Mouse (Mus musculus): ENCODE results near the gene Trappc2.

DNA sequence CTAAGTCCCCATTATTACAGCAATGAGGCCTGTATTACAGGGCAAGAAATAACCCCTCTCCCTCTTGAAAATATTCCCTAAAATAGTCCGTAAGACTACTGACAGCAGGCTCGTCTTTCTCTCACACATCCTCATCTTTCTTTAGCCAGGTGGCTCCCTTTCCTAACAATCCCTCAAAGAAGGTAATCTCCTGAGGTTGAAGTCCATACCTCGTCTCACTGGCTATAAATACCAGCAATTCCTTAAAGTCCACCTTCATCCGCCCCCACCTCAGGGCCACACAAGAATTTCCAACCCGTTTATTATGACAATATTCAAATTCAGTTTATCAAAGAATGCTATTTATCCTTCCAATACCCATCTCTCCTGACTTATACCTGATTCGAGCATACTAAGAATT lies 32.2 kb downstream of the Trappc2 start:
- TF ChIP-seq CTCF (IDR thresholded peaks at IDR 0.05; ENCODE audit: low read depth) (no peak), EP300 (IDR thresholded peaks at IDR 0.05; ENCODE audit: low read depth) (no peak)

All from heart, postnatal 0 days (tissue).